Comparison of ENCODE assay signal across 8 mouse cellular contexts in the genomic region with DNA sequence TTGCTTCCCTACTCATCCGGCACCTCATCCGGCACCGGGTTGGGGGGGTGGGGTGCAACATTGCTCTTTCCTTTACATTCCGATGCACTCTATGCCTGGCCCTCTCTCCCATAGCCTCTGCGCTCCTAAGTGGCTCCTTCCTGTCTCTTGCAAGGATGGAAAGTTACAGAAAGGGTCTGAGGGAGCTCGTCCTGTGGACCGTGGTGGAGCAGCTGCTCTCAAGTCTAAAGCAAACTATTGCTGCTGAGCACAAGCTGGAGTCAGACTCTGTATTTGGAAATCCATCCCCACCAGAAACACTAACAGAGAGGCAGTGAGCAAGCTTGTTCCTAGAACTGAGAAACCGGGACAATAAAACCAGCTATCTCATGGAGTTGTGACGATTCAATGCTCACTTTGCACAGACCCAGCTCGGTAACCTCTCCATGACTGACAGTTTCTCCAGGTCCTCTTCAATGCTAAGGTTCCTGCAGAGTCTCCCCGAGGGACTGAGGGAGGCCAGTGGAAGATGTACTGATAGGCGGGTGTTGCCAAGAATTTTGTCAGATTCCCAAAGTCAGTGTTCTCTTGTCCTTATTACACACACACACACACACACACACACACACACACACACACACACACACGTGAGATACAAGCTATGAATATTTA. TPM values are rescaled to one million over a fixed set of nuclear protein-coding genes. Genes with fewer than 3 reads are reported as not detected.
DNase-seq lines count a peak whose midpoint lies in the region; ATAC-seq lines count a peak whose summit lies in the region.

No protein-coding gene starts in this region.

- intact Hi-C loops in heart, postnatal 25 days (cut with DNase I), result no loop called here

- under 1% methylated on average over 13 of the region's 13 CpGs for WGBS in heart, embryonic 11.5 days (ENCODE audit: insufficient replicate concordance)
- 3% methylated on average over 13 of the region's 13 CpGs for WGBS in forebrain, embryonic 15.5 days
- WGBS in limb, embryonic 12.5 days, result 2% methylated on average over 13 of the region's 13 CpGs
- under 1% methylated on average over 13 of the region's 13 CpGs for WGBS in neural tube, embryonic 11.5 days

- H3K9me3 ChIP-seq in heart, embryonic 11.5 days (replicated peaks; ENCODE audit: control insufficient read depth, low read length), result no peaks in the 10 kb centered on the region
- H3K9me3 ChIP-seq in forebrain, embryonic 15.5 days, result no peaks in the 10 kb centered on the region
- peaks cover 4% of the 10 kb centered on the region; the same call in 1 of the 2 replicates for H3K9me3 ChIP-seq in limb, embryonic 12.5 days
- H3K9me3 ChIP-seq in neural tube, embryonic 11.5 days (ENCODE audit: control insufficient read depth, low read length), result no peaks in the 10 kb centered on the region

- peak overlapping the region; percentile 95 for H3K4me3 ChIP-seq in heart, embryonic 11.5 days (ENCODE audit: low read depth, low read length)
- H3K4me3 ChIP-seq in forebrain, embryonic 15.5 days, result peak overlapping the region; percentile 90
- peak overlapping the region; percentile 96 for H3K4me3 ChIP-seq in limb, embryonic 12.5 days (replicated peaks)
- H3K4me3 ChIP-seq in neural tube, embryonic 11.5 days (ENCODE audit: low read depth, low read length), result peak overlapping the region; percentile 99

- H3K4me2 ChIP-seq in heart, embryonic 11.5 days, result peak overlapping the region; percentile 89
- peak overlapping the region; percentile 67 for H3K4me2 ChIP-seq in forebrain, embryonic 15.5 days (replicated peaks)
- H3K4me2 ChIP-seq in limb, embryonic 12.5 days, result peak overlapping the region; percentile 79
- H3K4me2 ChIP-seq in neural tube, embryonic 11.5 days (ENCODE audit: low read depth), result peak overlapping the region; percentile 86

- H3K9ac ChIP-seq in heart, embryonic 11.5 days (ENCODE audit: low read depth, low read length), result peak overlapping the region; percentile 92
- peak overlapping the region; percentile 86 for H3K9ac ChIP-seq in forebrain, embryonic 15.5 days (replicated peaks)
- peak overlapping the region; percentile 81 for H3K9ac ChIP-seq in limb, embryonic 12.5 days (replicated peaks)
- peak overlapping the region; percentile 89 for H3K9ac ChIP-seq in neural tube, embryonic 11.5 days (ENCODE audit: low read length)

- peak overlapping the region; percentile 85 for H3K27ac ChIP-seq in heart, embryonic 11.5 days (ENCODE audit: low read depth, low read length)
- no peak overlapping the region; the same call in 1 of the 2 replicates for H3K27ac ChIP-seq in forebrain, embryonic 15.5 days (replicated peaks)
- H3K27ac ChIP-seq in limb, embryonic 12.5 days, result peak overlapping the region; percentile 81; the same call in 1 of the 2 replicates
- H3K27ac ChIP-seq in neural tube, embryonic 11.5 days (ENCODE audit: low read depth, low read length), result no peak overlapping the region

- DNase-seq in heart, postnatal 25 days (ENCODE audit: low spot score), result no peak
- peak; percentile 49 for DNase-seq in MN1 (ENCODE audit: low spot score)
- DNase-seq in neural tube, embryonic 11.5 days (ENCODE audit: low spot score), result peak; percentile 21
- DNase-seq in gastrocnemius, adult 8-10 months (ENCODE audit: low spot score in 2 of 2), result no peak
- DNase-seq in layer of hippocampus, adult 8-10 months (ENCODE audit: low spot score in 2 of 2), result no peak

- ATAC-seq in heart, embryonic 11.5 days (replicated peaks; ENCODE audit: insufficient number of reproducible peaks, low FRiP score, low TSS enrichment), result no peak
- ATAC-seq in forebrain, embryonic 15.5 days (replicated peaks), result no peak
- ATAC-seq in limb, embryonic 12.5 days (ENCODE audit: insufficient number of reproducible peaks, insufficient read depth, low FRiP score, low TSS enrichment, low read depth), result no peak
- ATAC-seq in neural tube, embryonic 11.5 days (ENCODE audit: insufficient read depth, low FRiP score, low TSS enrichment), result no peak

- H3K27me3 ChIP-seq in heart, embryonic 11.5 days (ENCODE audit: control insufficient read depth, insufficient read depth, low read length), result no peaks in the 10 kb centered on the region
- no peaks in the 10 kb centered on the region for H3K27me3 ChIP-seq in forebrain, embryonic 15.5 days
- H3K27me3 ChIP-seq in limb, embryonic 12.5 days, result no peaks in the 10 kb centered on the region
- no peaks in the 10 kb centered on the region for H3K27me3 ChIP-seq in neural tube, embryonic 11.5 days (ENCODE audit: control insufficient read depth, insufficient read depth, low read length)

- peaks cover 6% of the 10 kb centered on the region for H3K4me1 ChIP-seq in heart, embryonic 11.5 days (ENCODE audit: control insufficient read depth, insufficient read depth, low read length)
- peaks cover 20% of the 10 kb centered on the region for H3K4me1 ChIP-seq in forebrain, embryonic 15.5 days
- H3K4me1 ChIP-seq in limb, embryonic 12.5 days (replicated peaks), result peaks cover 18% of the 10 kb centered on the region
- peaks cover 14% of the 10 kb centered on the region for H3K4me1 ChIP-seq in neural tube, embryonic 11.5 days (ENCODE audit: control insufficient read depth, insufficient read depth, low read length)

- no peaks in the 10 kb centered on the region for H3K36me3 ChIP-seq in heart, embryonic 11.5 days (ENCODE audit: control insufficient read depth, insufficient read depth, low read length)
- no peaks in the 10 kb centered on the region for H3K36me3 ChIP-seq in forebrain, embryonic 15.5 days
- H3K36me3 ChIP-seq in limb, embryonic 12.5 days, result no peaks in the 10 kb centered on the region
- no peaks in the 10 kb centered on the region for H3K36me3 ChIP-seq in neural tube, embryonic 11.5 days (ENCODE audit: control insufficient read depth, insufficient read depth, low read length)

RNA-seq across cellular contexts. Expression of gene Uvrag, which starts 1.0 kb away (rescaled TPM):
- polyA plus RNA-seq in heart, embryonic 11.5 days (2014; fragmentation: Nextera tagmentation; extraction: Ambion mirVana), result 14.5 and 16.7 TPM in 2 replicates
- 10 to 100 TPM; 24.9 to 26.3 TPM for total RNA-seq in heart, postnatal 25 days (2021)
- polyA plus RNA-seq in forebrain, embryonic 15.5 days (2015; fragmentation: Nextera tagmentation; extraction: Ambion mirVana), result 17.2 and 17.3 TPM in 2 replicates
- 16.8 and 17.4 TPM in 2 replicates for polyA plus RNA-seq in limb, embryonic 12.5 days (2016; fragmentation: Nextera tagmentation; extraction: Ambion mirVana)
- 11.2 and 12.0 TPM in 2 replicates for polyA plus RNA-seq in neural tube, embryonic 11.5 days (2014; fragmentation: Nextera tagmentation; extraction: Ambion mirVana)
- total RNA-seq in gastrocnemius, adult 8-10 months (2022), result 10 to 100 TPM in 3 of 4 experiments, 1 to 10 TPM in 1; 6.0 to 13.1 (median 11.5) TPM
- total RNA-seq in layer of hippocampus, adult 8-10 months (2022), result 10 to 100 TPM; 41.6 to 54.7 (median 52.8) TPM

RNA-seq across cellular contexts. Expression of gene Dgat2, which starts 42.6 kb away (rescaled TPM):
- 8.4 and 8.7 TPM in 2 replicates for polyA plus RNA-seq in heart, embryonic 11.5 days (2014; fragmentation: Nextera tagmentation; extraction: Ambion mirVana)
- total RNA-seq in heart, postnatal 25 days (2021), result 100 to 1,000 TPM; 272 to 339 TPM
- polyA plus RNA-seq in forebrain, embryonic 15.5 days (2015; fragmentation: Nextera tagmentation; extraction: Ambion mirVana), result 14.9 and 15.1 TPM in 2 replicates
- 14.0 and 14.1 TPM in 2 replicates for polyA plus RNA-seq in limb, embryonic 12.5 days (2016; fragmentation: Nextera tagmentation; extraction: Ambion mirVana)
- 12.7 and 15.5 TPM in 2 replicates for polyA plus RNA-seq in neural tube, embryonic 11.5 days (2014; fragmentation: Nextera tagmentation; extraction: Ambion mirVana)
- 10 to 100 TPM; 33.2 to 62.2 (median 41.4) TPM for total RNA-seq in gastrocnemius, adult 8-10 months (2022)
- 10 to 100 TPM; 80.9 to 89.3 (median 85.5) TPM for total RNA-seq in layer of hippocampus, adult 8-10 months (2022)

Comparison
In these comparisons a context has a peak if more than half of its experiments do, and no peak if none do; other contexts are left out.
1. H3K27ac ChIP-seq: peak in heart, embryonic 11.5 days (single experiment) and limb, embryonic 12.5 days (single experiment); none in forebrain, embryonic 15.5 days (single experiment) and neural tube, embryonic 11.5 days (single experiment).
2. DNase-seq: peak in MN1 (single experiment) and neural tube, embryonic 11.5 days (single experiment); none in heart, postnatal 25 days (single experiment), gastrocnemius, adult 8-10 months (0 of 2) and layer of hippocampus, adult 8-10 months (0 of 2).
3. Peak in every context shown above with its lines, with median percentiles within 50 percentile points of each other: H3K4me2 ChIP-seq, H3K4me3 ChIP-seq and H3K9ac ChIP-seq.